Mouse (Mus musculus) frontal cortex, postnatal 36 days (tissue): ENCODE results near the gene Syt3.

Experiments used
- DNase-seq, 2 experiments: peaks; one replicate each; pipeline ENCODE4 v3.0.0; 2022; ENCODE audit warnings: low spot score in 2 of 2

Gene Syt3

DNA sequence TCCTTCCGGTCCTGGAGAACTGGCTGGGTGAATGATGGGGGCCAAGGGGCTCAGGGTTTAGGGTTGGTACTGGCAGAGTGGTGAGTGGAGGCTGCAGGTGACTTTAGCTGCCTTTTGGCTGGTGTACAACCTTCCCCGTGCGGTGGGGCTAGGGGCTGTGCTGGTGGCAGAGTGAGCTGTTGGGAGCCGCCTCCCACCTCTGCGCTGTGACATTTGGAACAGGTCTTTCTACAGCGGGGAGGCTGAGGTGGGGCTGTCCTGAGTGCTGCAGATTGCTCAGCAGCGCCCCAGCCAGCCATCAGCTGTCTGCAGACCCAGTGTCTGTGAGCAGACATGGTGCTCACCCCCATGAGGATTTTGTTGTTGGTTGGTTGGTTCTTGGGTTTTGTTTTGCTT is 61.6 kb downstream of the Syt3 start:
- no peak for DNase-seq

DNA sequence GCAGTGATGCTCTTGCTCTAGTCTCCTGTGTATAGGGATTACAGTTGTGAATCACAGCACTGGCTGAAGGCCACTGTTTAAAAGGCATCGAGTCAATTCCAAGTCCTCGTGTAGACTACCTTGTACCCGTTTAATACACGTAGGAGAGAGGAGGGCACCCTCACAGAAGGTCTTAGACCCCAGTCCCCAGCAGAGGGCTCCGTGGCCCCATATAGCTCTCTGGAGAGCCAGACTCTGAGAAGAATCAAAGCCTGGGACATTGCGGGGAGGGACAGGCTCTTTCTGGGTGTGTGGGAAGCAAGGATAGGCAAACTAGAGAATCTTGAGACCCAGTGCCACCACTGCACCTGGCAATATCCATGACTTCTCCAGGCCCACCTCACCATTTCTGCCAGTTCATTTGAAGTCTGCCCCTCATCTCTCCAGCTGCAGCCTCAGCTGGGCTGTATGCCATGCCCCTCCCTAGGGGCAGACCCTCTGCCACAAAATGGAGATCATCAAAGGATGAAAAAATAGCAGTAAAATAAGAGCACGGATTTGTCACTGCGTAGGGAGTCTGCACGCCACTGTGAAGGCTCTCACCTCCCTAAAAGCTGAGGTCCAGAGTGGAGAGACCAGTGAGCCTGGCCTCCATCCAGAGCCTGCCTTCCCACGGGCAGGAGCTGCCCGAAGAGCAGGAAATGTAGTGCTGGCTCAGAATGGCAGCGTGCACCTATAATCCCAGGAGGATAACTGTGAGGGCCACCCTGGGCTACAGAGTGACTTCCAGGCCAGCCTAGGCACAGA is 62.4 kb downstream of the Syt3 start:
- DNase-seq, result no peak
